Mouse (Mus musculus): ENCODE measurements around the gene Necab2.

Gene Necab2

DNA sequence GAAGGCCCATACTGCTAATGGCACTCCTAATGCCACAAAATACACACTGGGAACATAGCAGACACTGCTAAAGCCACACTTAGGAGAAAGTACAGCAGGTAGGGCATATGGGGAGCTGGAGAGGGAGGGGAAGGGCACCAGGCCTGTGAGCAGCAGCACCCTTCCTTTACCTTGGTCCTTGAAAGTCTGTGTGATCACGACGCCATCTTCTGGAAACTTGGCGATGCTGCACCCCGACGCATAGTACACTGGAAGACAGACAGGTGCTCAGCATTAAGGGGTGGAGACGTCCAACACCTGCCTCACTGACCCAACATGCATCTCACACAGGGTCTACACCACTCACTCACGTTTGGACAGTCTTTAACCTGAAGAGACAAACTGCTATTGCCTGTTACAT is 73.6 kb downstream of the Necab2 start:
- no peak for DNase-seq (ENCODE audit: low read depth)

All from c-Kit-positive CD71-negative TER-119-negative erythroid progenitor cells, embryonic 14.5 days (primary cell).